Mouse (Mus musculus) Patski (cell line): Measurements from ENCODE around the gene RPS10-NUDT3. TPM values are rescaled to one million over a fixed set of nuclear protein-coding genes. Genes with fewer than 3 reads are reported as not detected.

Experiments used
- ATAC-seq: fragments of 100-300 bp; one replicate; pipeline ENCODE4 v1.8.0; 2021
- CTCF ChIA-PET: fragments of 350-600 bp; sonication (Branson Sonifier 250); formaldehyde crosslinking; loops from one replicate; lab custom pipeline; 2022; ENCODE audit warnings: inconsistent platforms; lab: Charles Lee
- POLR2A ChIA-PET: fragments of 350-600 bp; sonication (Branson Sonifier 250); formaldehyde crosslinking; loops from one replicate; lab custom pipeline; 2022; ENCODE audit warnings: antibody characterized with exemption, inconsistent platforms; lab: Charles Lee
- DNase-seq: peaks from one replicate; pipeline ENCODE4 v3.0.0-alpha.2; 2011; ENCODE audit warnings: low read depth, low spot score
- H3K27me3 ChIP-seq: fragments of 371-371 bp; one replicate; pipeline ENCODE4 v1.5.1; 2021
- CTCF ChIP-seq: fragments of 100-300 bp; IDR thresholded peaks from one replicate; pipeline ENCODE4 v1.5.1; 2021
- in situ Hi-C: fragments of 300-500 bp; cut with MboI; formaldehyde crosslinking; loops from 3 replicates; pipeline ENCODE4 v1.11.1; 2018; ENCODE audit warnings: low pct_unique_long_range_greater_than_20kb, mixed read lengths
- polyA plus RNA-seq: library from polyadenylated mRNA; unstranded; gene quantifications from one replicate; pipeline ENCODE4 v1.2.3, GENCODE M21; 2021

The RPS10-NUDT3 gene
- polyA plus RNA-seq, 1 experiment from 2014 or later = 1.7 TPM

- H3K27me3 ChIP-seq = no peaks in the 10 kb centered on the region
- no peak for ATAC-seq
- in situ Hi-C loops = no loop called here
- no peak for DNase-seq
- POLR2A ChIA-PET = interaction anchor here (1.2 kb wide), 1 partner anchor 48 kb away, joined by 5 read pairs; the partner anchor contains the start of gene Nudt3
- CTCF ChIA-PET = no interaction called here
- TF ChIP-seq CTCF = no peak
These were observed 59.8 kb downstream of the RPS10-NUDT3 start for GRCm38 (mm10) chr17:27575116-27575776.

GRCm38 (mm10) chr17:27574470-27575115, 60.4 kb downstream of the RPS10-NUDT3 start:
- ATAC-seq = no peak

GRCm38 (mm10) chr17:27573772-27574320, 61.2 kb downstream of the RPS10-NUDT3 start:
- CTCF ChIA-PET = no interaction called here
- no peak for TF ChIP-seq CTCF
- POLR2A ChIA-PET = interaction anchor here (1.1 kb wide), 1 partner anchor 8 kb away, joined by 4 read pairs; no protein-coding TSS in a partner anchor
- no peak for DNase-seq
- in situ Hi-C loops = no loop called here
- H3K27me3 ChIP-seq = no peaks in the 10 kb centered on the region
- no peak for ATAC-seq

More at GRCm38 (mm10) chr17:27574470-27575115, 60.4 kb downstream of the RPS10-NUDT3 start:
- DNase-seq = no peak
- in situ Hi-C loops = no loop called here
- CTCF ChIA-PET = no interaction called here
- no peaks in the 10 kb centered on the region for H3K27me3 ChIP-seq
- POLR2A ChIA-PET = interaction anchor here (1.1 to 1.2 kb wide), 2 partner anchors 8 to 49 kb away, joined by 4 to 5 read pairs; partner anchors contain the start of gene Nudt3
- no peak for TF ChIP-seq CTCF

- no peaks in the 10 kb centered on the region for H3K27me3 ChIP-seq
- no peak for DNase-seq
- TF ChIP-seq CTCF = no peak
- ATAC-seq = no peak
- POLR2A ChIA-PET = interaction anchor here (0.6 kb wide), 1 partner anchor 20 kb away, joined by 5 read pairs; no protein-coding TSS in a partner anchor
- in situ Hi-C loops = no loop called here
- CTCF ChIA-PET = no interaction called here
These were observed 63.7 kb downstream of the RPS10-NUDT3 start for GRCm38 (mm10) chr17:27571315-27571714.

GRCm38 (mm10) chr17:27568228-27568627, 66.8 kb downstream of the RPS10-NUDT3 start:
- POLR2A ChIA-PET = no interaction called here
- no peak for TF ChIP-seq CTCF
- no peaks in the 10 kb centered on the region for H3K27me3 ChIP-seq
- in situ Hi-C loops = loop anchor here (5.0 to 10.0 kb wide), 2 partner anchors 64 to 197 kb away; no protein-coding TSS in a partner anchor
- no peak for ATAC-seq
- no peak for DNase-seq
- CTCF ChIA-PET = interaction anchor here (1.6 kb wide), 1 partner anchor 33 kb away, joined by 7 read pairs; no protein-coding TSS in a partner anchor

GRCm38 (mm10) chr17:27565942-27566267, 69.1 kb downstream of the RPS10-NUDT3 start:
- in situ Hi-C loops = loop anchor here (5.0 to 10.0 kb wide), 2 partner anchors 66 to 199 kb away; no protein-coding TSS in a partner anchor
- no peak for TF ChIP-seq CTCF
- no peak for DNase-seq
- ChIA-PET POLR2A (interaction anchor here (0.5 to 1.7 kb wide), 3 partner anchors 8 to 57 kb away, joined by 3 to 5 read pairs (median 4); no protein-coding TSS in a partner anchor), CTCF (interaction anchor here (0.7 to 1.7 kb wide), 5 partner anchors 12 to 67 kb away, joined by 3 to 10 read pairs (median 3); no protein-coding TSS in a partner anchor)
- no peak for ATAC-seq
- no peaks in the 10 kb centered on the region for H3K27me3 ChIP-seq

GRCm38 (mm10) chr17:27565163-27565941, 69.7 kb downstream of the RPS10-NUDT3 start, which contains the start of gene AI413582:
Gene AI413582 (minus strand): TSS chr17:27565756.
- POLR2A ChIA-PET = interaction anchor here (0.6 to 1.7 kb wide), 3 partner anchors 39 to 61 kb away, joined by 3 to 5 read pairs (median 3); no protein-coding TSS in a partner anchor
- ATAC-seq (peak; percentile 82), DNase-seq (no peak)
- TF ChIP-seq CTCF = no peak
- in situ Hi-C loops = loop anchor here (5.0 to 10.0 kb wide), 2 partner anchors 67 to 199 kb away; no protein-coding TSS in a partner anchor
- no peaks in the 10 kb centered on the region for H3K27me3 ChIP-seq
- CTCF ChIA-PET = interaction anchor here (0.8 to 1.7 kb wide), 6 partner anchors 13 to 67 kb away, joined by 3 to 10 read pairs (median 3); no protein-coding TSS in a partner anchor

- in situ Hi-C loops = loop anchor here (5.0 to 10.0 kb wide), 2 partner anchors 68 to 200 kb away; no protein-coding TSS in a partner anchor
These were observed 70.4 kb downstream of the RPS10-NUDT3 start for GRCm38 (mm10) chr17:27564391-27565162.

More at GRCm38 (mm10) chr17:27564391-27565162, 70.4 kb downstream of the RPS10-NUDT3 start:
- no peak for ATAC-seq
- no peak for DNase-seq
- no peak for TF ChIP-seq CTCF
- POLR2A ChIA-PET = interaction anchor here (0.6 to 1.7 kb wide), 3 partner anchors 39 to 62 kb away, joined by 3 to 5 read pairs (median 3); no protein-coding TSS in a partner anchor
- no peaks in the 10 kb centered on the region for H3K27me3 ChIP-seq
- CTCF ChIA-PET = interaction anchor here (1.2 to 1.7 kb wide), 4 partner anchors 13 to 68 kb away, joined by 3 to 10 read pairs (median 3); no protein-coding TSS in a partner anchor
